Mouse (Mus musculus) CH12.LX (cell line): Measurements from ENCODE around the gene Inpp5a. TPM values are rescaled to one million over a fixed set of nuclear protein-coding genes. Genes with fewer than 3 reads are reported as not detected.

Source experiments
- DNase-seq: peaks from one replicate; pipeline ENCODE4 v3.0.0-alpha.2; 2013; ENCODE audit errors: extremely low read depth
- H3K27ac ChIP-seq: 2 replicates; pipeline ENCODE4 v1.5.1; 2012; ENCODE audit warnings: low read depth, mild to moderate bottlenecking, control low read depth, moderate library complexity; ENCODE audit not compliant: insufficient read depth
- H3K27me3 ChIP-seq: replicated peaks from 2 replicates; pipeline ENCODE3; 2012; ENCODE audit warnings: inconsistent platforms
- H3K36me3 ChIP-seq, 2 experiments: replicated peaks in 1 of 2; 2 replicates each; pipeline versions ENCODE3 to v1.6.1; 2012; ENCODE audit warnings: inconsistent platforms in 1 of 2, low read length in 1 of 2, mild to moderate bottlenecking in 1 of 2, mixed read lengths in 1 of 2, moderate library complexity in 1 of 2; ENCODE audit not compliant: control insufficient read depth in 1 of 2, insufficient read depth in 1 of 2
- H3K4me1 ChIP-seq, 2 experiments: 2 replicates each; pipeline ENCODE4 v1.6.1; 2012; ENCODE audit warnings: inconsistent platforms in 1 of 2, moderate library complexity in 1 of 2; ENCODE audit not compliant: insufficient read depth in 2 of 2, control insufficient read depth in 1 of 2
- H3K4me2 ChIP-seq: 2 replicates; pipeline ENCODE4 v1.6.1; 2012; ENCODE audit warnings: low read depth, mild to moderate bottlenecking, control low read depth; ENCODE audit not compliant: poor library complexity, insufficient read depth, severe bottlenecking
- H3K4me3 ChIP-seq, 3 experiments: fragments of 150-350 bp in 1 of 3; sonication (generic) in 1 of 3; replicated peaks in 1 of 3; 2 replicates each; pipeline versions ENCODE3 to v1.5.1; 2011 to 2012; ENCODE audit warnings: low read depth in 2 of 3, low read length in 2 of 3, mild to moderate bottlenecking in 2 of 3, moderate library complexity in 2 of 3, control low read depth in 1 of 3, improper control_type of control experiment in 1 of 3, inconsistent platforms in 1 of 3, mixed read lengths in 1 of 3; ENCODE audit not compliant: poor library complexity in 1 of 3
- H3K79me2 ChIP-seq: replicated peaks from 2 replicates; pipeline ENCODE4 v1.6.1; 2012; ENCODE audit warnings: mild to moderate bottlenecking, moderate library complexity; ENCODE audit not compliant: control insufficient read depth, poor library complexity, insufficient read depth, severe bottlenecking; ENCODE audit errors: extremely low read depth
- H3K9ac ChIP-seq: 2 replicates; pipeline ENCODE4 v1.6.1; 2012; ENCODE audit warnings: low read depth, mild to moderate bottlenecking, control low read depth, moderate library complexity; ENCODE audit not compliant: insufficient read depth
- H3K9me3 ChIP-seq: replicated peaks from 2 replicates; pipeline ENCODE3; 2012; ENCODE audit warnings: low read length, inconsistent platforms, mixed read lengths
- CHD1 ChIP-seq: IDR thresholded peaks from 2 replicates; pipeline ENCODE4 v1.6.1; 2012; ENCODE audit warnings: low read depth, low read length, improper control_type of control experiment, inconsistent platforms
- CTCF ChIP-seq, 2 experiments: IDR thresholded peaks in 1 of 2; conservative IDR thresholded peaks in 1 of 2; 2 replicates each; pipeline ENCODE4 v1.5.1; 2011 to 2012; ENCODE audit warnings: low read depth in 2 of 2, low read length in 2 of 2, improper control_type of control experiment in 1 of 2, inconsistent platforms in 1 of 2, mild to moderate bottlenecking in 1 of 2, moderate library complexity in 1 of 2
- EP300 ChIP-seq: IDR thresholded peaks from 2 replicates; pipeline ENCODE4 v1.6.1; 2011; ENCODE audit warnings: low read length, improper control_type of control experiment
- ETS1 ChIP-seq: conservative IDR thresholded peaks from 2 replicates; pipeline ENCODE4 v1.6.1; 2012; ENCODE audit warnings: low read depth, mild to moderate bottlenecking, inconsistent platforms, low read length, improper control_type of control experiment, moderate library complexity
- IRF4 ChIP-seq: IDR thresholded peaks from 2 replicates; pipeline ENCODE4 v1.6.1; 2014; ENCODE audit warnings: low read depth, mild to moderate bottlenecking, inconsistent platforms, low read length, improper control_type of control experiment
- KAT2A ChIP-seq: IDR thresholded peaks from 2 replicates; pipeline ENCODE4 v1.6.1; 2012; ENCODE audit warnings: low read length, improper control_type of control experiment, inconsistent platforms; ENCODE audit not compliant: insufficient replicate concordance
- MEF2A ChIP-seq: IDR thresholded peaks from 2 replicates; pipeline ENCODE4 v1.6.1; 2014; ENCODE audit warnings: low read depth, mild to moderate bottlenecking, inconsistent platforms, low read length, improper control_type of control experiment, borderline replicate concordance
- MYC ChIP-seq: IDR thresholded peaks from 2 replicates; pipeline ENCODE4 v1.6.1; 2011; ENCODE audit warnings: low read depth, mild to moderate bottlenecking, improper control_type of control experiment, low read length
- NRF1 ChIP-seq: IDR thresholded peaks from 2 replicates; pipeline ENCODE4 v1.6.1; 2014; ENCODE audit warnings: low read depth, mild to moderate bottlenecking, inconsistent platforms, low read length, improper control_type of control experiment, moderate library complexity
- PAX5 ChIP-seq: IDR thresholded peaks from 2 replicates; pipeline ENCODE4 v1.6.1; 2012; ENCODE audit warnings: low read length, inconsistent platforms, mixed read lengths
- RCOR1 ChIP-seq: conservative IDR thresholded peaks from 2 replicates; pipeline ENCODE4 v1.6.1; 2012; ENCODE audit warnings: low read depth, mild to moderate bottlenecking, inconsistent platforms, low read length, improper control_type of control experiment
- TBP ChIP-seq: conservative IDR thresholded peaks from 2 replicates; pipeline ENCODE4 v1.6.1; 2011; ENCODE audit warnings: low read depth, low read length, improper control_type of control experiment
- TCF12 ChIP-seq: IDR thresholded peaks from 2 replicates; pipeline ENCODE4 v1.6.1; 2014; ENCODE audit warnings: low read depth, mild to moderate bottlenecking, inconsistent platforms, low read length, improper control_type of control experiment
- UBTF ChIP-seq: IDR thresholded peaks from 2 replicates; pipeline ENCODE4 v1.6.1; 2012; ENCODE audit warnings: low read depth, mild to moderate bottlenecking, inconsistent platforms, low read length, improper control_type of control experiment, moderate library complexity
- USF2 ChIP-seq: conservative IDR thresholded peaks from 2 replicates; pipeline ENCODE4 v1.6.1; 2011; ENCODE audit warnings: low read depth, low read length, improper control_type of control experiment
- dilution Hi-C: fragments of 300-500 bp; cut with MboI; formaldehyde crosslinking; loops from 2 replicates; pipeline ENCODE4 v1.14.3; 2020; ENCODE audit warnings: low sequenced_read_pairs; ENCODE audit not compliant: extremely low pct_unique_long_range_greater_than_20kb, extremely low pct_ligation_motif_present
- in situ Hi-C: fragments of 300-500 bp; cut with MboI; formaldehyde crosslinking; loops from 3 replicates; pipeline ENCODE4 v1.14.3; 2019; ENCODE audit warnings: low sequenced_read_pairs, low pct_ligation_motif_present, low pct_unique_long_range_greater_than_20kb, mixed read lengths
- polyA plus RNA-seq: library from polyadenylated mRNA; unstranded; fragments of >175 nt; gene quantifications from 2 replicates; pipeline ENCODE4 v1.2.1, GENCODE M21; 2012; ENCODE audit warnings: low read depth; ENCODE audit not compliant: insufficient read length
- total RNA-seq, 2 experiments: library from RNA; depleted of rRNA; stranded (reverse); fragments of 300-350 nt in 1 of 2; fragments of >200 nt in 1 of 2; gene quantifications; 2 replicates each; pipeline ENCODE4 v1.2.3; 2012 to 2014

The Inpp5a gene
- total and polyA plus RNA-seq, 3 experiments = 1.7 to 5.4 (median 3.0) TPM

DNA sequence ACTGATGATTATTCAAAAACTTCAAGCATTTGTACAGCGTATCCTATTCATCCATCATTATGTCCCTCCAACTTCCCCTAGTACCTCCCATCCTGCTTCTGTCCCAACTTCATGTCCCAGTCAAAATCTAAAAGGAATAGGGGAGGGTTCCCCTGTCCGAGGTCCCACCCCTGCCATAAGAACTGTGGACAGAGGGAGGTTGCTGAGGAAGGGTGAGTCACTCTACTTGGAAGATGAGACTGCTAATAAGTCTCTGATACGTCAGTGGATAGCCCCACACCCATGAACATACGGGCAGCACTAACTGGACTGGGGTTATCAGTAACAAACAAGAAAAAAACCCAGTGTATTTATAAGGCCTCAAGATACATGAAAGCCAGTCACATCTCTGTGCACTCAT, 29.0 kb upstream of the Inpp5a start:
- no peaks in the 10 kb centered on the region for H3K36me3 ChIP-seq
- H3K4me2 ChIP-seq = no peak overlapping the region
- H3K9ac ChIP-seq = no peak overlapping the region
- TF ChIP-seq RCOR1 (no peak), KAT2A (no peak), MEF2A (no peak), CHD1 (no peak), ETS1 (no peak), TCF12 (no peak), NRF1 (no peak), UBTF (no peak), EP300 (no peak), TBP (no peak), MYC (no peak), CTCF (conservative IDR thresholded peaks at IDR 0.05 in 1 of 2, IDR thresholded peaks at IDR 0.05 in 1 of 2; ENCODE audit: low read depth in 2 of 2, low read length in 2 of 2) (no peak), USF2 (no peak), PAX5 (no peak)
- DNase-seq = no peak
- H3K4me3 ChIP-seq = no peak overlapping the region
- H3K79me2 ChIP-seq = no peaks in the 10 kb centered on the region
- peaks cover 6 to 9% of the 10 kb centered on the region in 2 experiments; a peak in 2 of 4 replicates for H3K4me1 ChIP-seq
- dilution Hi-C loops (no loop called here), in situ Hi-C loops (no loop called here)
- no peak overlapping the region for H3K27ac ChIP-seq
- no peaks in the 10 kb centered on the region for H3K9me3 ChIP-seq
- peaks cover 2% of the 10 kb centered on the region for H3K27me3 ChIP-seq

DNA sequence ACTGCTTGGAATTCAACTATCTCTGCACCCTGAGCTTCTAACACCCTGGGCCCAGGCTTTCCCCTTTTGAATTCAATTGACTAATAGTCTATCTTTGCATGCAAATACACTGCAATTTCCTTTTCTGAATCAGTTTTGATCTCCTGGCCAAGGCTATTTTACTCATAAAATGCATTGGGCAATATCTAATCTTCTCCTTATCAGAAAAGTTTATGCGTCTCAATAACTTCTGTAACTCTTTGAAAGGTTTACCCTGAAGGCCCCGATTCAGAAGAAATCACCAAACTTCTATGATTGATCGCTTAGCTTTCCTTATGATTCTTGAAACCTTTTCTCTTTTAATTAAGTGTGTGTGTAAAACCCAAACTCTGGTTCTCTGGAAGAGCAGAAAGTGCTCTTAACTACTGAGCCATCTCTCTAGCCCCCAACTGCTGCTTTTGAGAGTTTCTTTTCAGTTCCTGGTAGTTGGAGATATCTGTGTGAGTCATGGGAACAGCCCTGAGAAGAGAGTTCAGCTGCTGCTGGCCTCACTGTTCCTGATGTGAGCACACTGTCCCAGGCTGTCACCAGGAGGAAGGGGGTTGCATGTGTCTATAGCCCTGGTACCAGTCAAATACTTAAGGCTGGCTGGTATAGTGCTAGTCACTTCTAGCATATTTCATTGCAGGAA, 27.9 kb upstream of the Inpp5a start:
- Histone ChIP-seq H3K36me3 (no peaks in the 10 kb centered on the region), H3K9me3 (no peaks in the 10 kb centered on the region), H3K4me2 (no peak overlapping the region), H3K27me3 (no peaks in the 10 kb centered on the region), H3K4me1 (peaks cover 6 to 9% of the 10 kb centered on the region in 2 experiments; a peak in 2 of 4 replicates), H3K4me3 (no peak overlapping the region), H3K9ac (no peak overlapping the region), H3K27ac (no peak overlapping the region), H3K79me2 (no peaks in the 10 kb centered on the region)
- in situ Hi-C loops = no loop called here
- dilution Hi-C loops = no loop called here
- TF ChIP-seq IRF4 = no peak
- no peak for TF ChIP-seq USF2
- no peak for TF ChIP-seq MYC
- no peak for DNase-seq
